Mouse (Mus musculus) hindbrain, embryonic 16.5 days (tissue): ENCODE data around the gene Amfr. TPM values are rescaled to one million over a fixed set of nuclear protein-coding genes. Genes with fewer than 3 reads are reported as not detected.

Experiments used
- ATAC-seq: fragments of 200-750 bp; cut with Nextera tagmentation; 2 replicates; pipeline ENCODE4 v1.8.0; 2017; ENCODE audit warnings: moderate TSS enrichment, moderate library complexity
- H3K27ac ChIP-seq: fragments of 300-500 bp; sonication (generic); 2 replicates; pipeline ENCODE4 v1.5.1; 2014; ENCODE audit warnings: low read depth, mild to moderate bottlenecking, control low read depth, low read length, moderate library complexity
- H3K27me3 ChIP-seq: fragments of 300-500 bp; sonication (generic); replicated peaks from 2 replicates; pipeline ENCODE4 v1.6.1; 2014; ENCODE audit warnings: low read length; ENCODE audit not compliant: control insufficient read depth, insufficient read depth
- H3K36me3 ChIP-seq: fragments of 300-500 bp; sonication (generic); 2 replicates; pipeline ENCODE4 v1.6.1; 2014; ENCODE audit warnings: mild to moderate bottlenecking, low read length, moderate library complexity, mixed read lengths; ENCODE audit not compliant: control insufficient read depth, insufficient read depth
- H3K4me1 ChIP-seq: fragments of 300-500 bp; sonication (generic); 2 replicates; pipeline ENCODE4 v1.6.1; 2014; ENCODE audit warnings: low read depth, low read length; ENCODE audit not compliant: control insufficient read depth, insufficient read depth
- H3K4me2 ChIP-seq: fragments of 300-500 bp; sonication (generic); 2 replicates; pipeline ENCODE4 v1.6.1; 2014; ENCODE audit warnings: mild to moderate bottlenecking, low read length, control low read depth, moderate library complexity
- H3K4me3 ChIP-seq: fragments of 300-500 bp; sonication (generic); 2 replicates; pipeline ENCODE4 v1.5.1; 2014; ENCODE audit warnings: mild to moderate bottlenecking, low read length, control low read depth, moderate library complexity
- H3K9ac ChIP-seq: fragments of 300-500 bp; sonication (generic); 2 replicates; pipeline ENCODE4 v1.6.1; 2014; ENCODE audit warnings: low read depth, mild to moderate bottlenecking, control low read depth, low read length, moderate library complexity
- H3K9me3 ChIP-seq: fragments of 300-500 bp; sonication (generic); 2 replicates; pipeline ENCODE4 v1.6.1; 2014; ENCODE audit warnings: mild to moderate bottlenecking, low read length, moderate library complexity; ENCODE audit not compliant: control insufficient read depth
- WGBS: fragments of 180-500 bp; shearing (Covaris S2); extraction: QIAGEN DNeasy Blood & Tissue Kit; methylation state at CpG from one replicate; pipeline ENCODE4 v1.1.7; 2014; 5-methylcytosine and 5-hydroxymethylcytosine counted together
- polyA plus RNA-seq: library from polyadenylated mRNA; unstranded; fragments of >200 nt; fragmentation: Nextera tagmentation; extraction: Ambion mirVana; gene quantifications from 2 replicates; pipeline ENCODE4 v1.2.1, GENCODE M21; 2015

Gene Amfr
- polyA plus RNA-seq, 1 experiment from 2014 or later = 57.4 TPM

DNA sequence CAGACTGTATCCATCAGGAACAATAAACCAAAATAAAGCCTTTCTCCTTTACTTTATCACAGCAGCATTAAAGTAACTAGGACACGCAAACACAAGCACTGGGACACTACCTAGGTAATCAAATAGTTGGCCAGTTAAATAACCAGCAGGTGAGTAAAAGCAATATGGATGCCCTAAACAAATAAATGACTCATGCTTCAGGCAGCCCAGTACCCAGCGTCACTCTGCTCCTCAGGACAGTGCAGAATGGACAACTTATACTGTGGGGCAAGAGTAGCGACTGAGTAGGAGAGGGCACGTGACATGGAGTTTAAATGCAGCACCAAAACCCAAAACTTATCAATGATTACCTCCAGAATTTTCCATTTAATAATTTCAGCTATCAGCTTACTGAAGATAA is 22.9 kb downstream of the Amfr start:
- 96% methylated on average over 4 of the region's 4 CpGs for WGBS
- H3K4me2 ChIP-seq = no peak overlapping the region
- H3K27ac ChIP-seq = no peak overlapping the region
- H3K4me1 ChIP-seq = no peaks in the 10 kb centered on the region
- no peak overlapping the region for H3K9ac ChIP-seq
- peaks cover 21% of the 10 kb centered on the region for H3K36me3 ChIP-seq
- no peak overlapping the region for H3K4me3 ChIP-seq
- H3K27me3 ChIP-seq = no peaks in the 10 kb centered on the region
- peaks cover 3% of the 10 kb centered on the region; the same call in 1 of the 2 replicates for H3K9me3 ChIP-seq
- no peak for ATAC-seq

DNA sequence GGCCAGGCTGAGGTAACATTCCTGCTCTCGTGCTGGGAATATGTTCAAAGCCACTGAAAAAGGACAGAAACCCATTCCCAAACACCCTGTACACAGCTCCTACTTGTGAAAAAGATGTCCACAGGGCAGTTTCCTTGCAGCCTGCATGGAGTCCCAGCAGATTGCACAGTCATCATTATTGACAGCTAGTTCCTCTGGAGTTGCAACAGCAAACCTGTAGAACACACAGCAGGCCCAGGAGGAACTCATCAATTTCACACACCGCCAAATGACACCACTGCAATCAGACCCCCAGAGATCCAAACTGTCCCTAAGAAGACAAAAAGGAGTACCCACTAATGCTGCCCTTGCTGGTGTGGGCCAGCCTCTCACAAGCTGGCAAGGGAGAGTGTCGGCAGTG is 27.9 kb downstream of the Amfr start:
- H3K9ac ChIP-seq = no peak overlapping the region
- H3K27me3 ChIP-seq = no peaks in the 10 kb centered on the region
- no peak overlapping the region for H3K27ac ChIP-seq
- no peaks in the 10 kb centered on the region for H3K9me3 ChIP-seq
- H3K36me3 ChIP-seq = peaks cover 36% of the 10 kb centered on the region
- no peak overlapping the region for H3K4me2 ChIP-seq
- no peak for ATAC-seq
- WGBS = 96% methylated on average over 3 of the region's 3 CpGs
- no peaks in the 10 kb centered on the region for H3K4me1 ChIP-seq
- no peak overlapping the region for H3K4me3 ChIP-seq

DNA sequence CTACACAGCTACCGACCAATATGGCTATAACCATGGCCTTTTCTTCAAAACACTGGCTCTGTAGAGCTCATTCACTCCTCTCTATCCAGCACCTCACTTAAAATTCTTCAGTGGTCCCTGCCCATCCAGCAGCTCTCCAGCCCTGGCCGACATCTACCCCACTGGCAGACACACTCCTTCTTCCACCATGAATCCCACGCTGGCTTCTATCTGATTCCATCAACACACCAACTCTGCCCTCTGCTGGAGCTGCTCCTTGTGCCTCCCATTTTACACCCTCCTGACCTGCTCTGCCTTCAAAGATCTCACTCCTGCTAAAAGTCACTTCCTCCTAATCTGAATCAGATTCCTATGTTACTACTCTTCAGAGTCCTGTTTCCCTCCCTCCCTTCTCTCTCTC is 28.8 kb downstream of the Amfr start:
- H3K9me3 ChIP-seq = no peaks in the 10 kb centered on the region
- 62% methylated on average over 3 of the region's 3 CpGs for WGBS
- peak; percentile 50; the same call in 1 of the 2 replicates for ATAC-seq
- H3K4me1 ChIP-seq = no peaks in the 10 kb centered on the region
- no peak overlapping the region for H3K27ac ChIP-seq
- no peak overlapping the region for H3K4me2 ChIP-seq
- no peak overlapping the region for H3K9ac ChIP-seq
- H3K36me3 ChIP-seq = peaks cover 33% of the 10 kb centered on the region
- no peaks in the 10 kb centered on the region for H3K27me3 ChIP-seq
- no peak overlapping the region for H3K4me3 ChIP-seq

DNA sequence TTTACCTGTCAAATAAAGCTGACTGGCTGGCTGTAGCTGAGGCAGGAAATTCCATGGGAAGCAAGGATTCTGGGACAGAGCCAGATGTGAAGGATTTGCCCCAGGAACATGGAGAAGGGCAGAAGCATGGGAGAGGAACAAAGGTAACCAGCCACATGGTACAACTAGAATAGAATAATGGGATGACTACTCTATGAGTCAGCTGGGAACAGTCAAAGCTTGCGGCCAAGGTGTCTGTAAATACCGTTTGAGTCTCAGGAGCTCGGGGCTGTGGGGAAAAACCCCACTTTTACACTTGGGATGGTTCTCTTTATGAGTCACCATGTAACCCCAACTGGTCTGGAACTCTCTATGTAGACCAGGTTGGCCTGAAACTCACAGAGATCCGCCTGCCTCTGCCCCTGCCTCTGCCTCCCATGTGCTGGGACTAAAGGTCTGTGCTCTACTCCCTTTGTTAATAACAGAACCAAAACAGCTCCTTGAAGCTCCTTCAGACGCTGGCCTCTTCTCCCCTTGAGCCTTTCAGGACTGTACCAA is 30.9 kb downstream of the Amfr start:
- Histone ChIP-seq H3K27me3 (no peaks in the 10 kb centered on the region), H3K9me3 (no peaks in the 10 kb centered on the region), H3K4me3 (no peak overlapping the region), H3K27ac (no peak overlapping the region), H3K4me1 (no peaks in the 10 kb centered on the region), H3K36me3 (peaks cover 39% of the 10 kb centered on the region), H3K9ac (no peak overlapping the region), H3K4me2 (no peak overlapping the region)
- WGBS = 98% methylated on average over 5 of the region's 5 CpGs
- ATAC-seq = no peak

DNA sequence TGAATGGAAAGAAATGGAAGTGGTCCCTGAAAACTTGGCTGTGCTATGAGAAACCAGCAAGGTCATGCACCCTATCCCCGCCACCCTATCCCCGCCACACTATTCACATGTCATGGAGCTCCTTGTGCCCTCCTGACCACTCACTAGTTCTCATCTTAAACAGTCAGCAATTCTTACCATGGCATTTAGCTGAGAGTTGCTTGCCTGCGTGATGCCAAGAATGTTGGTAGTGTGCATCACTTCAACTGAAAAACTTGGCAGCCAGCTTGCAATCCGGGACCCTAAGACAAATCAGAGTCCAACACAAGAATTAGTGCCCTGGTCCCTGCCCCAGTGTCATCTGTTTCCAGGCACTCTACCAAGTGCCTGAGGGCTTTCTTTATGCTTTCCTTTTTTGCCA is 32.5 kb downstream of the Amfr start:
- no peak for ATAC-seq
- no peak overlapping the region for H3K4me2 ChIP-seq
- WGBS = 84% methylated on average over 4 of the region's 4 CpGs
- no peak overlapping the region for H3K9ac ChIP-seq
- no peaks in the 10 kb centered on the region for H3K4me1 ChIP-seq
- H3K27me3 ChIP-seq = no peaks in the 10 kb centered on the region
- H3K4me3 ChIP-seq = no peak overlapping the region
- H3K9me3 ChIP-seq = no peaks in the 10 kb centered on the region
- H3K27ac ChIP-seq = no peak overlapping the region
- H3K36me3 ChIP-seq = peaks cover 39% of the 10 kb centered on the region

DNA sequence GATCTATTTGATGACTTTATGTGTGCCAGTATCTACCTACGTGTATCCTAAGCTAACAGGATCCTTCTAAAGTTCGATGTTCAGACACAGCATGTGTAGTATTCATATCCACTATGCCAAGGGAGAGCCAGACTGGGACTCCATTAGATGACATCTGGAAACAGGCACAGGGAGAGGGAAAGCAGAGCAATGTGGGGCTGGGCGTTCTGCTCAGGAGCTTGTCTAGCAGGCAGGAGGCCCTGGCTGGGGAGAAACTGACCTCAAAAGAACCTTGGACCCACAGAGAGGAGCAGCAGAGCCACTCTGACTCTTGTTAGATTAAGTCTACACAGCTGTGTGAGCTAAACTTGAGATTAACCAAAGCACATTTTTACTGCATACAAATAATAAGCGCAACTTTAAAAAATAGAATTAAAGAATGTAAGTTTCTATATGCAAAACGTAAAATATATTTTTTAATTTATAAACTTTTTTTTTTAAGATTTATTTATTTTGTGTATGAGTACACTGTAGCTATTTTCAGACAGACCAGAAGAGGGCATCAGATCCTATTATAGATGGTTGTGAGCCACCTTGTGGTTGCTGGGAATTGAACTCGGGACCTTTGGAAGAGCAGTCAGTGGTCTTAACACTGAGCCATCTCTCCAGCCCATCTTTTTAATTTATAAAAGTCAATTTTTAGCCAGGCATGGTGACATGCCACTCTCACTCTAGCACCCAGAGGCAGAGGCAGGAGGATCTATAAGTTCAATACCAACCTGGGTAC is 36.0 kb downstream of the Amfr start:
- no peak for ATAC-seq
- Histone ChIP-seq H3K4me1 (no peaks in the 10 kb centered on the region), H3K9ac (no peak overlapping the region), H3K27ac (no peak overlapping the region), H3K4me3 (no peak overlapping the region), H3K9me3 (no peaks in the 10 kb centered on the region), H3K4me2 (no peak overlapping the region), H3K27me3 (no peaks in the 10 kb centered on the region), H3K36me3 (peaks cover 37% of the 10 kb centered on the region)
- WGBS = 94% methylated on average over 6 of the region's 6 CpGs

DNA sequence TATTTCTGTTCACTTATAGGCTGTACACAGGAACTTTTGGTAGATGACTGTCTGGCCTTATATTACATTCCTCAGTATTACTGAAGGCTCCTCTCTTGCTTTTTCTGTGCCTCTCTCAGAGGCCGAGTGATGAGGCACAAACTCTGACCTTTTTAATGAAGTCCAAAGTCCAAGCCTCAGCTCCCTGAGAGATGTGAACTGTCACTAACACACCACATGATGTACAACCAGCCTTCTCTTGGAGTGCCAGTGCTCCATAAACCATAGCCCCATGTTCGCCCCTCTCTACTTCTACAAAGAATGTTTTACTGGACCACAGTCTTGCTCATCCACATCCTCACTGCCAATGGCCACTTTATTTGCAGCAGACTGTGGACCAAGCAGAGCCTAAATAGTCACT is 37.3 kb downstream of the Amfr start:
- Histone ChIP-seq H3K27me3 (no peaks in the 10 kb centered on the region), H3K9ac (no peak overlapping the region), H3K4me3 (no peak overlapping the region), H3K36me3 (peaks cover 34% of the 10 kb centered on the region), H3K9me3 (no peaks in the 10 kb centered on the region), H3K4me1 (no peaks in the 10 kb centered on the region), H3K27ac (no peak overlapping the region), H3K4me2 (no peak overlapping the region)
- WGBS = 91% methylated on average over 2 of the region's 2 CpGs
- no peak for ATAC-seq

DNA sequence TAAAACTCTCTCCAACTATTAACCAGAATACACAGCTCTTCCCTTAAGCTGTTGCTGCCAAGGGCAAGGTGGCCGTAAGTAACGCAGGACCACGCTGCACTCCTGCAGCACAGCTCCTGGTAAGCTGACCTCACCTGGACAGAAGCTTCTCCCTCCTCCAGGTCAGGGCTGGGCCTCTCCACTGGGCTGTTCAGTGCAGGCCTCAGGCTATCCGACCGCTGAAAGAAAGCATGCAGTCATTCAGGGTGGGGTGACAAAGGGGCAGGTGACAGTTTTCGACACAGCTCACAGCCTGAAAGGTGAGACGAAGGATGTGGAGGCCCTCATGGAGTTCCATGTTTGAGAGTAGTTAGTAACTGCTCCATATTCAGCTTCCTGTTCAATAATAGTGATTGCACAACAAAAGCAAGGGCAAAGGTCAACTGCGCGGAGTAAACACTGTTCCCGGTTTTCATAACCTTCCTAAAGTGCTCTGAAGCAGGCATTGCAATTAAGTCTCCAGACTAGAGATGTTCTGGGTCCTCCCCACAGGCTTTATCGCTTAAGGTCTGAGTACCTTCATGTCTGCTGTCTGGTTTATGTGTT is 37.9 kb downstream of the Amfr start:
- Histone ChIP-seq H3K9ac (no peak overlapping the region), H3K4me1 (no peaks in the 10 kb centered on the region), H3K4me2 (no peak overlapping the region), H3K4me3 (no peak overlapping the region), H3K36me3 (peaks cover 34% of the 10 kb centered on the region), H3K27me3 (no peaks in the 10 kb centered on the region), H3K9me3 (no peaks in the 10 kb centered on the region), H3K27ac (no peak overlapping the region)
- no peak for ATAC-seq
- 87% methylated on average over 11 of the region's 11 CpGs for WGBS

DNA sequence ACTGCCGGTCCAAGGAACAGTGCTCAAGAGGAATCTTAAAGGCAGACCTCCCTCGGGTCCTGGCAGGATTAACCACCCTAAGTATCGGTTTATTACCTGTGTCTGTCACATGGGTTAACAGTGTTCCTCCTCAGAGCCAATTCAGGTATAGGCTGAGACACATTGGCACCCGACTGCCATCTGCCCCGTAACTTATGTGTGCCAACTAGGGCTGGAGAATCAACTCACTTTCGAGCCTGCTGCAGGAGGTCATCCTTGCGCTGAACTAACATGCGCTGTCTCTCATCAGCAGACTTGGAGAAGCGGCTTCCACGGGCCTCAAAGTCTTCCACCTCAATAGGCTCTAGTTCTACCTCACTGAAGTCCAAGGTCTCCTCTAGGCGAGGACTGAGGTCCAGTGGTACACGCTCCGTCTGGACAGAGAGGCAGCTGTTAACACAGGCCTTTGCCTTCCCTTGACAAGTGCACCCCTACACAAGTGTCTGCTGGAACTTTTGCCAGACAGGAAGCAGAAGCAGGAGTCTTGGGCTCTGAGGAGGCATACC is 38.7 kb downstream of the Amfr start:
- WGBS = 90% methylated on average over 13 of the region's 13 CpGs
- no peak overlapping the region for H3K27ac ChIP-seq
- H3K4me2 ChIP-seq = no peak overlapping the region
- H3K9ac ChIP-seq = no peak overlapping the region
- peaks cover 34% of the 10 kb centered on the region for H3K36me3 ChIP-seq
- H3K9me3 ChIP-seq = no peaks in the 10 kb centered on the region
- H3K27me3 ChIP-seq = no peaks in the 10 kb centered on the region
- no peak overlapping the region for H3K4me3 ChIP-seq
- no peaks in the 10 kb centered on the region for H3K4me1 ChIP-seq
- no peak for ATAC-seq
